Mouse (Mus musculus) ES-Bruce4 (cell line): Measurements from ENCODE around the gene Tagap.

ENCODE experiments used
- CTCF ChIP-seq: IDR thresholded peaks from one replicate; pipeline ENCODE4 v1.8.1; 2011; ENCODE audit warnings: low read depth, low read length
- EP300 ChIP-seq: IDR thresholded peaks from 2 replicates; pipeline ENCODE4 v1.6.1; 2011; ENCODE audit warnings: low read depth, low read length; ENCODE audit not compliant: insufficient read depth
- POLR2A ChIP-seq: IDR thresholded peaks from one replicate; pipeline ENCODE4 v1.8.1; 2011; ENCODE audit warnings: low read length; ENCODE audit not compliant: insufficient read depth

- TF ChIP-seq EP300 = no peak
- TF ChIP-seq CTCF = no peak
- no peak for TF ChIP-seq POLR2A
Observed at GRCm38 (mm10) chr17:7916782-7917574, 8.8 kb upstream of the Tagap start.
